ENCODE assay signal across 25 mouse cellular contexts in genomic region chr2:120105861-120106260, GRCm38 (mm10). TPM values are rescaled to one million over a fixed set of nuclear protein-coding genes. Genes with fewer than 3 reads are reported as not detected.
DNase-seq lines count a peak whose midpoint lies in the region; ATAC-seq and TF ChIP-seq lines count a peak whose summit lies in the region.
"Had no signal": no experiment of that assay in that cellular context is flagged by ENCODE, and none has a peak within 500 bp of the region (broad histone marks: within the 10 kb centered on the region; RNA-seq: fewer than 3 reads in every experiment).

No protein-coding gene starts in this region.

- H3K4me3 ChIP-seq in heart, embryonic 16.5 days (ENCODE audit: low read length), result no peak overlapping the region
- H3K4me3 ChIP-seq in lung, postnatal 0 days (ENCODE audit: low read depth, low read length), result no peak overlapping the region
- H3K4me3 ChIP-seq: embryonic facial prominence, embryonic 12.5 days; erythroblast, embryonic 14.5 days; forebrain, embryonic 13.5 days; left cerebral cortex, adult 2 months; limb, embryonic 10.5 days; midbrain, embryonic 10.5 days had no signal

- peak overlapping the region; percentile 92 for H3K27ac ChIP-seq in heart, embryonic 16.5 days (ENCODE audit: low read length)
- no peak overlapping the region for H3K27ac ChIP-seq in lung, postnatal 0 days (ENCODE audit: low read length)
- H3K27ac ChIP-seq: embryonic facial prominence, embryonic 12.5 days; forebrain, embryonic 13.5 days; left cerebral cortex, adult 2 months; limb, embryonic 10.5 days; macrophage; midbrain, embryonic 10.5 days had no signal

- peak; percentile 68 for DNase-seq in heart, adult 11 months
- no peak for DNase-seq in heart, postnatal 14 days
- no peak for DNase-seq in heart, adult 8-10 months (ENCODE audit: low spot score)
- DNase-seq in lung, postnatal 0 days (ENCODE audit: low spot score), result no peak
- no peak for DNase-seq in lung, postnatal 25 days (ENCODE audit: low spot score)
- no peak for DNase-seq in cerebellum, postnatal 4 days (ENCODE audit: low spot score in 2 of 2)
- DNase-seq: adrenal gland, postnatal 14 days; cerebellum, adult 9-11 months; gastrocnemius, postnatal 25 days; kidney, adult 9 months; kidney, postnatal 4 days; layer of hippocampus, adult 9-11 months; right cerebral cortex, postnatal 14 days; spleen, adult 18-20 months; thymus, postnatal 36 days had no signal

- no peak for ATAC-seq in heart, embryonic 16.5 days (replicated peaks; ENCODE audit: extremely low read depth, insufficient read depth, low FRiP score)
- ATAC-seq in lung, postnatal 0 days, result no peak
- ATAC-seq in granulocyte monocyte progenitor cell, adult 5-6 weeks (replicated peaks; ENCODE audit: poor library complexity, severe bottlenecking), result no peak
- ATAC-seq: CD4-positive, CD25-positive, alpha-beta regulatory T cell, adult 4 months; forebrain, embryonic 13.5 days had no signal

- H3K27me3 ChIP-seq in heart, embryonic 16.5 days (ENCODE audit: control insufficient read depth, insufficient read depth, low read length), result no peaks in the 10 kb centered on the region
- H3K27me3 ChIP-seq in lung, postnatal 0 days (replicated peaks; ENCODE audit: insufficient read depth, low read length), result no peaks in the 10 kb centered on the region
- H3K27me3 ChIP-seq: embryonic facial prominence, embryonic 12.5 days; forebrain, embryonic 13.5 days had no signal

- H3K4me2 ChIP-seq in heart, embryonic 16.5 days (ENCODE audit: low read depth, low read length), result no peak overlapping the region
- no peak overlapping the region for H3K4me2 ChIP-seq in lung, postnatal 0 days (replicated peaks; ENCODE audit: low read depth, low read length)
- H3K4me2 ChIP-seq: embryonic facial prominence, embryonic 12.5 days; forebrain, embryonic 13.5 days had no signal

- peaks cover 14% of the 10 kb centered on the region for H3K36me3 ChIP-seq in heart, embryonic 16.5 days (ENCODE audit: control insufficient read depth, insufficient read depth)
- no peaks in the 10 kb centered on the region for H3K36me3 ChIP-seq in lung, postnatal 0 days (ENCODE audit: insufficient read depth, low read length)
- H3K36me3 ChIP-seq: embryonic facial prominence, embryonic 12.5 days had no signal

- WGBS in heart, embryonic 16.5 days, result 56% methylated on average over 3 of the region's 3 CpGs
- 43% methylated on average over 3 of the region's 3 CpGs for WGBS in lung, postnatal 0 days

- intact Hi-C loops in heart, postnatal 14 days (cut with DNase I), result no loop called here

- TF ChIP-seq CTCF in lung, postnatal 0 days (IDR thresholded peaks at IDR 0.05), result no peak

- peak overlapping the region; percentile 44; the same call in 1 of the 2 replicates for H3K9ac ChIP-seq in heart, embryonic 16.5 days (ENCODE audit: low read length)
- no peak overlapping the region for H3K9ac ChIP-seq in lung, postnatal 0 days (replicated peaks; ENCODE audit: low read depth)
- H3K9ac ChIP-seq: embryonic facial prominence, embryonic 12.5 days; forebrain, embryonic 13.5 days had no signal

- H3K4me1 ChIP-seq in heart, embryonic 16.5 days (ENCODE audit: control insufficient read depth, insufficient read depth, low read length), result peaks cover 40% of the 10 kb centered on the region
- peaks cover 19% of the 10 kb centered on the region; the same call in 1 of the 2 replicates for H3K4me1 ChIP-seq in lung, postnatal 0 days (ENCODE audit: insufficient read depth, low read depth, low read length)
- H3K4me1 ChIP-seq: forebrain, embryonic 13.5 days; midbrain, embryonic 10.5 days had no signal

- peak; percentile 19; the same call in 1 of the 2 replicates for TF ChIP-seq EP300 in lung, postnatal 0 days (IDR thresholded peaks at IDR 0.05)

- H3K9me3 ChIP-seq in heart, embryonic 16.5 days (replicated peaks; ENCODE audit: control insufficient read depth, low read length), result no peaks in the 10 kb centered on the region
- no peaks in the 10 kb centered on the region for H3K9me3 ChIP-seq in lung, postnatal 0 days (ENCODE audit: low read length)
- H3K9me3 ChIP-seq: embryonic facial prominence, embryonic 12.5 days; forebrain, embryonic 13.5 days; limb, embryonic 10.5 days; midbrain, embryonic 10.5 days had no signal

RNA-seq across cellular contexts. Expression of gene Ehd4, which starts 48.5 kb away (rescaled TPM):
- total RNA-seq in heart, postnatal 14 days (2021), result 100 to 1,000 TPM; 439 to 440 TPM
- polyA plus RNA-seq in heart, embryonic 16.5 days (2015; fragmentation: Nextera tagmentation; extraction: Ambion mirVana), result 163 and 195 TPM in 2 replicates
- 100 to 1,000 TPM; 312 to 410 (median 362) TPM for total RNA-seq in heart, adult 8-10 months (2022)
- 228 and 262 TPM in 2 replicates for polyA plus RNA-seq in lung, postnatal 0 days (2015; fragmentation: Nextera tagmentation; extraction: Ambion mirVana)
- 27.0 and 33.4 TPM in 2 replicates for total RNA-seq in granulocyte monocyte progenitor cell, adult 5-6 weeks (2014; fragmentation: Nextera tagmentation)
- 29.4 and 30.3 TPM in 2 replicates for total RNA-seq in granulocyte monocyte progenitor cell, adult 5-6 weeks (2017)

Comparison
In these comparisons a context has a peak if more than half of its experiments do, and no peak if none do; other contexts are left out.
1. RNA of gene Ehd4, which starts 48.5 kb away (total RNA-seq): 439 to 440 TPM in heart, postnatal 14 days and 312 to 410 TPM in heart, adult 8-10 months; 27.0 to 33.4 TPM in granulocyte monocyte progenitor cell, adult 5-6 weeks; every median in the first group is over 4 times any median in the second.